Mouse (Mus musculus): ENCODE data around the gene Syngr4.
"Not testable (repeated sequence)": the region's sequence is repeated elsewhere in the genome, so short reads cannot be mapped to it uniquely, and the experiment has no call there.

Gene Syngr4

GRCm38 (mm10) chr7:45915011-45915410 lies 18.5 kb upstream of the Syngr4 start:
- no peak for DNase-seq

- no peak for DNase-seq
Measured at GRCm38 (mm10) chr7:45914067-45914466, 17.6 kb upstream of the Syngr4 start.

- DNase-seq, result no peak
Measured at GRCm38 (mm10) chr7:45909145-45909544, 12.6 kb upstream of the Syngr4 start.

- DNase-seq, result no peak
Measured at GRCm38 (mm10) chr7:45908384-45908783, 11.9 kb upstream of the Syngr4 start.

- DNase-seq, result no peak
Measured at GRCm38 (mm10) chr7:45906622-45907021, 10.1 kb upstream of the Syngr4 start.

- no peak for DNase-seq
Measured at GRCm38 (mm10) chr7:45902481-45903002, 6.0 kb upstream of the Syngr4 start.

GRCm38 (mm10) chr7:45901562-45901961 lies 5.0 kb upstream of the Syngr4 start:
- no peak for DNase-seq

GRCm38 (mm10) chr7:45898125-45898524 lies 1.6 kb upstream of the Syngr4 start:
- not testable (repeated sequence) for DNase-seq

GRCm38 (mm10) chr7:45897258-45897757 lies 794 bp upstream of the Syngr4 start:
- peak; percentile 63 for DNase-seq

- no peak for DNase-seq
Measured at GRCm38 (mm10) chr7:45895931-45896516, 490 bp downstream of the Syngr4 start.

- DNase-seq, result no peak
Measured at GRCm38 (mm10) chr7:45892651-45893050, 3.9 kb downstream of the Syngr4 start.

- DNase-seq, result no peak
Measured at GRCm38 (mm10) chr7:45887246-45887645, 9.3 kb downstream of the Syngr4 start.

GRCm38 (mm10) chr7:45881011-45881410 lies 15.5 kb downstream of the Syngr4 start:
- DNase-seq, result no peak

- no peak for DNase-seq
Measured at GRCm38 (mm10) chr7:45880531-45880930, 16.0 kb downstream of the Syngr4 start.

- DNase-seq, result not testable (repeated sequence)
Measured at GRCm38 (mm10) chr7:45878278-45878677, 18.2 kb downstream of the Syngr4 start, which contains the start of gene Grin2d. Grin2d (minus strand) TSS chr7:45878378.

- DNase-seq, result no peak
Measured at GRCm38 (mm10) chr7:45876895-45877294, 19.6 kb downstream of the Syngr4 start.

GRCm38 (mm10) chr7:45873061-45873947 lies 23.2 kb downstream of the Syngr4 start:
- DNase-seq, result peak; percentile 57

- peak; percentile 86 for DNase-seq
Measured at GRCm38 (mm10) chr7:45872624-45873023, 23.9 kb downstream of the Syngr4 start, which contains the start of gene Kdelr1. Kdelr1 (plus strand) TSS chr7:45872772.

GRCm38 (mm10) chr7:45870282-45871058 lies 26.0 kb downstream of the Syngr4 start:
- no peak for DNase-seq

- no peak for DNase-seq
Measured at GRCm38 (mm10) chr7:45869787-45870186, 26.7 kb downstream of the Syngr4 start.

- no peak for DNase-seq
Measured at GRCm38 (mm10) chr7:45869107-45869670, 27.3 kb downstream of the Syngr4 start.

- DNase-seq, result no peak
Measured at GRCm38 (mm10) chr7:45867871-45868270, 28.6 kb downstream of the Syngr4 start.

Data from cerebellum, adult 11 months (tissue).